Mouse (Mus musculus) layer of hippocampus, adult 9-10 months (tissue): ENCODE results near the gene Ehd4.

Experiments
- DNase-seq: peaks from one replicate; pipeline ENCODE4 v3.0.0; 2022; ENCODE audit warnings: low spot score

Ehd4 gene

DNA sequence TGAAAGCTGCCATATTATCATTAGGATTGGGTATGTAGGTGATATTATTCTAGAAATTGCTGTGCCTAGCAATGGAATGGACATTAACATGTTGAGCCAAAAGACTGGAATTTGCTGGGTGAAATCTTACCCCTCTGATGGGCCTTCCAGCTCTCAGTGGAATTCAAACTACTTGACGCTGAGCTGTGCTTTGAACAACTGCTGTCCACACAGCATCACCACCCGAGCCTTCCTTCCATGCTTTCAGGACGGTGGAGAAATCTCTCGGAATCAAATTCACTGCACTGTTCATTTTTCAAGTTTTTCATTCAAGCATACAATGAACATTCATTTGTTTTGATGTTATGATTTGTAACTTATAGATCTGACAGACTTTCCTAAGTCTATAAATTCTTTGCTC, 10.0 kb downstream of the Ehd4 start:
- DNase-seq, result no peak

DNA sequence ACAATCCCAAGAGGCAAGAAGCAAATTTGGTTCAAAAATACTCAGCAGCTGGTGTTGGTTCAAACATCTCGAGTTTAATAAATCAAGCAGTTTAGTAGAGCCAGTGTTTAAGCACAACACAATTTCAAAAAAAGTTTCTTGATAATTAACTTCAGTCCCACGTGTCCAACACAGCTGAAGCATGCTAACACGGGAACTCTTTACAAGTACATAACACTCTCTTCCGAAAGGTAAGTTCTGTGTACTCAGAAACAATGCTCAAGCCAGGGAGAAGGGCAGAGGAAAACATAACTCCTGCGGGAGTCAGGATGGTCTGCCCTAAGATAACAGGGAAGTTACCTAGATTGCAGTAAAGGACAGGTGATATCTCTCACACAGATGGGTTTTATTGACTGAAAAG, 12.1 kb downstream of the Ehd4 start:
- DNase-seq, result no peak

- DNase-seq, result no peak
Observed at GRCm38 (mm10) chr2:120141671-120142070, 12.7 kb downstream of the Ehd4 start.

DNA sequence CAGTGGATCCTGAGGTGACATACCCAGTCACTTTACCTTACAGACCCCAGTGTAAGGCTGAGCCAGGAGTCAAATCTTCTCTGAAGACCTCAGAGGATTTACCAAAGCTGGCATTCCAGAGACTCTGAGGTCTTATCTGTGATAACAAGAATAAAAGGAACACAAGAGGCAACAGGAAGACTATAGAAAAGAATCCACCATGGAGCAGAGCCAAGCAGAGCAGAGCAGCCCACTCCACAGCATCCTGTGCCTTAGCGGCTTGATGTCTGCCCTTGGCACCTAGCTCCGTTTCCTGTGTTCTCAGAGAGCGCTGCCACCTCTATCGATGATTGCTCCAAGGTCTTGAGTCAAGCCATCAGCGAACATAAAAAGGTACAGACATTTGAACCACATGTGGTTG, 14.1 kb downstream of the Ehd4 start:
- DNase-seq, result no peak

GRCm38 (mm10) chr2:120139091-120139490, 15.3 kb downstream of the Ehd4 start:
- no peak for DNase-seq

DNA sequence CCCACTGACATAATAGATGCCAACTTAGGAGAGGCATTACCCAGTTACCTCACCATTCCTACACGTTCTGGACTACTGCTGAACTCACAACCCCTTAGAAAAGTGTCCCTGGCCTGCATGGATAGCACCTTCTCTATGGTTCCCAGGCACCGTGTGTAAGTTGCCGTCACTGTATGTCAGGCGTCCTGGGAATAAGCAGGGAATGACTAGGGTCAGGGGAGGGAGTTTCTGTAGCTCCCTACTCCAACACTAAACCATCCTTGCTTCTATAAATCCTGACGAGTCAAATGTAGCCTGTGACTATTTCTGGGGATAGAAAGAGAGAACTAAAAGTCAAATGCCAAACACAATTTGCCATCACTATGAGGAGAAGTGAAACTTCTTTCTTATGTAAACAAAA, 17.1 kb downstream of the Ehd4 start:
- DNase-seq, result no peak

DNA sequence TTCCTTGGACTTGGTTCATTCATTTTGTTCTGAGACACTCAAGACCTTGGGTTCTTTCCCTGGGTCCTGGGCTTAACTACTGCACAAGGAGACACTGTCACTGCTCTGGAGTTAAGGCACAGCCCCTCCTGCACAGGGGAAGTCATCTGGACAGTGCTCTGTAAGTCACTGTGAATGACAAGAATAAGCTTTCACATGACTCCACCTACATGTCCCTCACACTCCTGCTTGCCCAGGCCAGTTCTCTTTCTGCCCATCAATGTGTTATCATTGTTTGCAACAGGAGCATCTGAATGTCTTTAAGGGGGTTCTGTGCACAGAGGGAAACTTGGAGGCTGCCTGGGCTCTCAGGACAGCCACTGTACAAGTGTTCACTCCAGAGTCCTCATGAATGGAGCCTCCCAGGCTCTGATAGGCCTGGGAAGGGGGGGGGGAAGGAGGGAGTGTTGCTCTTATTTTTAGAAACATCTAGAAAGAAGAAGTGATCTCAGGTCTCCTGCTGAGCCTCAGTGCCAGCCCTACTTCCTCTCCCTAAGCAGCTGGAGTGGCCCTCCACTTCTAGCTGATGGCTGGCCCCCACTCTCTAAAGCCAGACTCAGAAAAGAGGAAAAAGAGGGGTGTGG, 19.8 kb downstream of the Ehd4 start:
- DNase-seq, result no peak

DNA sequence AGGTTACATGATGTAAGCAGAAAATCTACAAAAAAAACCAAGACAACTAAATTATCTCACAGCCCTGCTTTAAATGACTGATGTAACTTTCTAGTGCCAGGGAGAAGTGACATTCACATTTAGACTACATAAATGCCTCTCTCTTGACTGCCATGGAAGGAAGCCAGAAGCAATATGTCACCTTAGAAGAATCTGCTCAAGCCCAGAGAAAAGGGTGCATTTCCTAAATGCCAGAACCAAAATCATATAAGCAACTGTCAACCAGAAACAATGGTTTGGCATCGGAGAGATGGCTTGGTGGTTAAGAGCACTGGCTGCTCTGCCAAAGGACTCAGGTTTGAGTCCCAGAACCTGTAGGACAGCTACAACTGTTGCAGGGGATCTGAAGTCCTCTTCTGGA, 22.5 kb downstream of the Ehd4 start:
- DNase-seq, result no peak

DNA sequence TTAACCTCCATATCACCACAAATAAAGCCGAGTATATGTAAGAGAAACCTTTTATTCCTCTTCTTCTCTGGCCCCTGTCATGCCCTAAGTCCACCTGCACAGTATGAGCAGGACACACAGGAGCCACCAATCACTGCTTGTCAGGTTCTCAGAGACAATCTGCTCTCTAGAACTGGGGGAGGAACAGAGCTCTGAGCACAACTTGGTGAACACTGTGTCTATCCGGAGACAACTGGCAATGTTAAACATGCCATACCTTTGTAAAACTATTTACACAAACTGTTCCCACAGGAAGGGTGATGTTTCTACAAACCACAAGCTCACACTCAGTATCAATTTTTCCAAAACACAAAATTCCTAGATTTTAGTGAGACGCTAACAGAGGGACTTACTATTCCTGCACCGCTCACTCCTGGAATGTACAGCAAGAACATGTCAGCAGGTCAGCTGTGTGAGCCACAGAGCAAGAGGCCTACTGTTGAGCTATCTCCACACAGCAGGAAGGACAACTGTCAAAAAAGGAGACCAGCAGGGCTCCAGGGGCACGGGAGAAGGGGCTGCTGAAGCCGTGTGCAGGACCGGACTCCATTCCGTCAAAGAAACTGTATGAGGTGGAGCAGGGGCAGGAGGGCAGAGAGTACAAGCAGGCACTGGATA, 25.0 kb downstream of the Ehd4 start:
- no peak for DNase-seq

DNA sequence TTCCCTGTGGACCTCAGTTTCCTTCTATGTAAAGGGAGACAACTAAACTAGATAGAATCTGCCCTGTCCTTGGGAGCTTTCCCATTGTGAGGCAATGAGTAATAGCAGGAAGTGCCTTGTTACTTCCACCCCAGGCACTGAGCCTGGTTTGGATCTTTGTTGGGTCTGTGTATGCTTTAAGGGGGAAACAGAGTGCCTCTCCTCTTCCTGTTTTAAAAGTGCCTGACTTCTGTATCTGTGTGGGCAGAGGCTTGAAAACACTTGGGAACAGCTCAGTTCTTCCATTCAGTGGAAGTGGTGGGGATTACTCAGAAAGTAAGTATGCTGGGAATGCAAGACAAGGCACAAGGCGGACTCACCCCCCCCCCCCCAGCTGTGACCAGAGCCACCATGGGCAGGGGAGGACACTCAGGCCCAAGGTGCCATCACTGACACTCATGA, 25.8 kb downstream of the Ehd4 start:
- DNase-seq, result no peak

- DNase-seq, result no peak
Observed at GRCm38 (mm10) chr2:120128011-120128410, 26.4 kb downstream of the Ehd4 start.

DNA sequence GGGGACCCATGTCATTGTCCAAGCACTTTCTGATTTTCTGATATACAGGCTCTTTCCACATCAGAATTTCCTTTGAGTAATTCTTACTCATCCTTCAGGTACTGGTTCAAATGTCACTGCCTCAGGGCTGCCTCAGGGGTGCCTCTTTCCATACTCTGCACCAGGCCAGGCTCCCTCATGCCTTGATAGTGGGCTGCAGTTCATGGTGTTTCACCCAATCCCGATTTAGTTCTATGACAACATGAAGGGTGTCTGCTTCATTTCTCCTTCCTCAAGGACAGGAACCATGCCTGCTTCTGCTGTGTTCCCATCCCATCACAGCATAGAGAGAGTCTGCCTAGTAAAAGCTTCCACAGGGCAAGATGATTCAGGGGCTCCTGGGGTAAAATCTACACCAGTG, 27.5 kb downstream of the Ehd4 start:
- no peak for DNase-seq

- no peak for DNase-seq
Observed at GRCm38 (mm10) chr2:120126408-120126807, 28.0 kb downstream of the Ehd4 start.

GRCm38 (mm10) chr2:120125461-120125860, 28.9 kb downstream of the Ehd4 start:
- no peak for DNase-seq

DNA sequence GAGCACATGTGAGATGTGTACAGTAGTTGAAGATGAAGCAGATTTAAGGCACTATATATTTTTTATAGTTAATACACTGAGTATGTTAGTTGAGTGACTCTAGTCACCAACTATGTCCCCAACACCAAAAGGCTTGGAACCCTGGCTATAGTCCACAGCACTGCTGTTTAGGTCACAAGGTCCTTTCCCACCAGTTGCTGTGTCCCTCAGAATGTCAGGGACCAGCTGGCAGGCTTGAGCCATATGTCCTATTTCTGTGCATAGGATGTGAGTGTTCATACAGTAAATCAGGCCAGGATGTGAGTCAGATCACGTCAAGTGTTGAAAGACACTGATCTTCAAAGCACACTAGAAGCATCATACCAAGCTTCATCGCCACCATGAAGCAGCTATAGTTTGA, 29.5 kb downstream of the Ehd4 start:
- DNase-seq, result no peak

GRCm38 (mm10) chr2:120124096-120124495, 30.3 kb downstream of the Ehd4 start:
- no peak for DNase-seq

DNA sequence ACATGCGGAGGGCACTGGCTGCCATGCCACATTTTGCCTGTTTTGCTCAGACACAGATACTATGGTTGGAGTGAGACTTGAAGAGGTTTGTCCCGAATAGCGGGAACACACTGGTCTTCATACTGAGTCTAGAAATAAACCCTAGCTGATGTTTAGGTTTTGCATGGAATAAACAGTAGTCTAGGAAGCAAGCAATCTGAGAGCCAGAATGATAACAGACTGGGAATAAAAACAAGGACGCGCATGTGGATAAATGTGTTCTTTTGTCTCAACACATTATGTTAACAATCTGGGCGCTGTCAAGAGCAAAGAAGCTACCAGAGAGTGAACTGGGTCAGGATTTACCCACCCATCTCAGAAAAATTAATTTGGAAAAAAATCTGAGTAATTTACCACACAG, 31.4 kb downstream of the Ehd4 start:
- peak; percentile 35 for DNase-seq

GRCm38 (mm10) chr2:120117346-120117745, 37.1 kb downstream of the Ehd4 start:
- DNase-seq, result no peak

- no peak for DNase-seq
Observed at GRCm38 (mm10) chr2:120116362-120116761, 38.0 kb downstream of the Ehd4 start.

DNA sequence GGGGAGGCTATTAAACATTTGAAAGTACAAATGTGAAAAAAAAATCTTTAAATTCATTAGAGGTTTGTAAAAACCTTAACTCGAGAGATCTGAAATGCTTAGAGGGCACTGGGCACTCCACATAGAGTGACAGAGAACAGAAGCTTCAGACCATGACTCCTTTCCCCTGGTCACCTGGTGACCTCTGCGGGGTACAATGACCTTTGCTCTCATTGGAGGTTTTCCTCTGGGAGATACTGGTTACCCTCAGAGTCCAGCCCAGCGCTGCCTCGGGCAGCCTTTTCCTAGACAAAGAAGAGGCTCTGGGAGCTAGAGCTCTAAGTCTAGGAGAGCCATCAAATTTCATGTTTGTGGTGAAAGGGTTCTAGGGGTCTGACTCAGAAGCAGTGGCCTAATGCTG, 39.4 kb downstream of the Ehd4 start:
- DNase-seq, result no peak

DNA sequence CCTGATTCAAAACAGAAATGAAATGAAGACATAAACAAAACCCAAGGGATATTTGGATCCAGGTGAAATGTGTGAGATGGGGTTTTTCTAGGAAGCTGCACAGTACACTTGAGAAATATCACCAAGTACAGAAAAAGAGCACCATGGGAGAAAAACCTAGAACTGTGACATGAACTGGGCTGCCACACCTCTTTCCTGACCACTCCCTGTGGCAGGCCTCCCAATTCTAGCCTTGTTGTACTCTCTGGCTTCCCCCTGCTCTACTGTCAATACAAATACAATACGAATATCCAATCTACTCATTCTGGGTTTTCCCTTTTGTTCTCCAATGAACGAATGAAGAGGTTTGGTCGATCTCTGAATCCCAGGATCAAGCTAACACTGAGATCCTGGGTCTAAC, 40.4 kb downstream of the Ehd4 start:
- no peak for DNase-seq

DNA sequence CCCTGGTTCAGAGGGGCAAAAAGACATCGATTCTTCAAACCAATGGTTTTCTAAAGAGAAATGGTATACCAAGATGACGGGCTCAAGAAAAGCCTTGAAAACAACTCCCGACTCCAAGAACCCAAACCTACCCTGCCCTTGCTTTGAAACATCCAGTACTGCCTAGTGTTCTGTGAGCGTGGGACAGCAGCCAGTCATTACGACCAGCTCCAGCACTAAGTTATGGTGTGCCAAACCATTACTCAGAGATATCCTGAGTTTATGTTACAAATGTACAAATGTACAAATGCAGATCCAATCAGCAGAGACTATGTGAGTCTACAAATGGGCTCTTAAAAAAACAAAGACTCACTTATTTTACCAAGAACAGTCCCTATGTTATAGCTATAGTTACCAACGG, 40.9 kb downstream of the Ehd4 start:
- DNase-seq, result no peak

GRCm38 (mm10) chr2:120111596-120111995, 42.8 kb downstream of the Ehd4 start:
- no peak for DNase-seq

DNA sequence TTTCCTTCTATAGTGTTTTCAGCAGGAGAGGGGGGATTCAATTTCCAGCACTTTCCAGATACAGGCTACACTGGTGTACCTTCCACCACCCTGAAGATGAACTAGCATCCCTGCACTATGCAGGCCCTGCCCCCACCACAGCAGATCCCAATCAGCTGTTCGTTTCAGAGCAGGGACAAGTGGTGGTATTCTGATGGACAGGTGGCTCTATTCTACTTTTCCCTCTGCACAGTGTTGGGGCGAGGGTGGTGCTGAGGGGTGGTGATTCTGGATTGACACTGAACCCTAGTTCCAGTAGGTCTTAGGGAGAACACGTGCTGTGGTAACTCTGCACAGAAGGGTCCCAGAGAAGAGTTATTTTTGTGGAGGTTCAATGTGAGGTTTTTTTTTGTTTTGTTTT, 43.2 kb downstream of the Ehd4 start:
- no peak for DNase-seq
